In the genomic region with DNA sequence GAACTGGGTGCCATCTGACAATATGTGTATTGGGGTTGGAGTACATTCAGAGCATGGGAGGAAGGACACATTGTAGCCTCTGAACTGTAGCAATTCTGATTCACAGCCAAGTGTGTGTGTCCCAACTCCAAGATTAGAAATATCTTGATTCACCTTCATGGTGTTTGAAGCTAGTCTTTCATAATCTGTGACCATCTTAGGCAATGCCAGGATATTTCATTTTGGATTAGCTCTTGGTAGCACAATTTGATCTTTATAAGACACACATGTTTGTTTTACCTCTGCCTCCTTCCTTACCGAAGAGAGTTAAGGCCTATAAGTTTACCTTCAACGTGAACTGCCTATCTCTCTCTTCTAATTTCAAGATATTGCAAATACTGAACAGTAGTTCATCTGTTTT, we compare ENCODE assay signal across 24 mouse cellular contexts. TPM values are rescaled to one million over a fixed set of nuclear protein-coding genes. Genes with fewer than 3 reads are reported as not detected.
"Had no signal": no experiment of that assay in that cellular context is flagged by ENCODE, and none has a peak within 500 bp of the region (broad histone marks: within the 10 kb centered on the region; RNA-seq: fewer than 3 reads in every experiment).

No protein-coding gene starts in this region.

- H3K9me3 ChIP-seq: stomach, embryonic 15.5 days had no signal

- H3K9ac ChIP-seq: neural tube, embryonic 13.5 days; neural tube, embryonic 15.5 days; stomach, embryonic 15.5 days had no signal

- H3K27ac ChIP-seq: neural tube, embryonic 13.5 days; neural tube, embryonic 15.5 days; stomach, embryonic 15.5 days; stomach, postnatal 0 days had no signal

- H3K4me1 ChIP-seq: neural tube, embryonic 13.5 days; neural tube, embryonic 15.5 days; stomach, embryonic 15.5 days had no signal

- H3K4me2 ChIP-seq: neural tube, embryonic 13.5 days; neural tube, embryonic 15.5 days; stomach, embryonic 15.5 days had no signal

- H3K36me3 ChIP-seq: neural tube, embryonic 13.5 days; neural tube, embryonic 15.5 days; stomach, embryonic 15.5 days had no signal

- H3K4me3 ChIP-seq: neural tube, embryonic 13.5 days; neural tube, embryonic 15.5 days; stomach, embryonic 15.5 days had no signal

- H3K27me3 ChIP-seq: neural tube, embryonic 13.5 days; neural tube, embryonic 15.5 days; stomach, embryonic 15.5 days had no signal

- DNase-seq: retina, postnatal 1 day; right cerebral cortex, adult 18-20 months; right cerebral cortex, postnatal 14 days; right cerebral cortex, postnatal 25 days; right cerebral cortex, postnatal 4 days; spleen, adult 18-20 months; thymus, adult 18-20 months; thymus, adult 2 months; thymus, postnatal 14 days; thymus, postnatal 25 days; thymus, postnatal 36 days; thymus, postnatal 4 days had no signal

RNA-seq across cellular contexts. Expression of gene Serpinb6d, which starts 18.7 kb away (rescaled TPM):
- total RNA-seq: neutrophil, adult 5-6 weeks had no signal
- polyA plus RNA-seq: neural tube, embryonic 13.5 days; neural tube, embryonic 14.5 days; neural tube, embryonic 15.5 days; small intestine, adult 2 months; spleen, adult 2 months; stomach, embryonic 14.5 days; stomach, embryonic 15.5 days; stomach, embryonic 16.5 days; stomach, postnatal 0 days; thymus, adult 2 months; thymus, postnatal 0 days; urinary bladder, adult 2 months had no signal
